Mouse (Mus musculus): ENCODE measurements around the gene Rapgef1.

Rapgef1 gene

DNA sequence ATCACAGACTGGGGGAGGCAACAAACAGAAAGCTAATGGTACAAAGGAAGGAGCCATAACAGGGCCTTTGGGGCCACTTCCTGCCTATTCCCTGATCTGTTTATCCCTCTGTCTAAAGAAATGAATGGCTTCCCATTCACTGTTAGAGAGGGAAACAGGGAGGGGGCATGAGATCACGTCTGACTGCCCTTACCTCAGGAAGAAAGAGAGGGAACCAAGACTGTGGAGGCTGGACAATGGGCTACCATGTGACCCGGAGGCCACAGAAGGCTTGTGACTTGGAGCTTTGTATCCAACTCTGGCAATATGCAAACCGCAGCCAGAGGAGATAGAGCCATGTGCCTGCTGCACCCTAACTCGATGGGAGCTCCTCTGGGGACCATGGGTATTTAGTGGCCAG lies 164.8 kb downstream of the Rapgef1 start:
- in situ Hi-C loops (cut with MboI; ENCODE audit: low sequenced_read_pairs) = no loop called here

DNA sequence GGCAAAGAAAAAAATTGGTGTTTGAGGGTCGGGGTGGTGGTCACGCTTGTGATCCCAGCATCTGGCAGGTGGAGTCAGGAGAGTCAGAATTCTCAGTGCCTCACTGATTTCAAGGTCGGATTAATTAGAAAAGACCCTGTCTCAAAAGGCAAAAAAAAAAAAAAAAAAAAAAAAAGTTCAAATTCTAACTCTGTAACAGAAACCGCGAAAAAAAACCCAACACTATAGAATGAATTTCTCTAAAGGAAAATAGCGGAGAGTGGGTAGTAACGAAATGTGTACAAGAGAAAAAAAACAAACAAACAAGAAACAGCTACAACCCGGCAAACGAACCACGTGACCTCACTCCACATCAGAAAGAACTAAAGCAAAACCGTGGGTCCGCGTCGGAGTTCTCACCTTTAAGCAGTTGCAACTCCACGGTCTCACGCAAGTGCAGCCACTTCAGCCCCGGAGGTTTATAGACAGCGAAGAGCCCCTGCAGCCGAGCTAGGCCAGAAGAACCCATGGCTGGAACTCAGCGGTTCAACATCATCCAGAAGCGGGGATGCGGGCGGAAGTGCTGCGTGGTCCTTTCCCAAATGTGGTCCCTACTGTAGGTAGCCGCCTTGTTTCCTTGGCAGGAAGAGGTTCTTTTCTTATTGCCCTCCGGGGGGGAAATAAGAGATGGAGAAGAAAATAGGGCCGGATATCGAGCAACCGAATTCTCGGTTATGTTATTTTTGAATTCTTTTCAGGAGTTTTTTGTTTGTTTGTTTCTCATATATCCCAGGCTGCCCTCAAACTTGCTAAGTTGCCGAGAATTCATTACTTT lies 167.8 kb downstream of the Rapgef1 start, which contains the start of gene Coq4:
TSS of gene Coq4 (plus strand) at position 390 of the 814 bp plus-strand sequence.
- in situ Hi-C loops (cut with MboI; ENCODE audit: low sequenced_read_pairs) = no loop called here

DNA sequence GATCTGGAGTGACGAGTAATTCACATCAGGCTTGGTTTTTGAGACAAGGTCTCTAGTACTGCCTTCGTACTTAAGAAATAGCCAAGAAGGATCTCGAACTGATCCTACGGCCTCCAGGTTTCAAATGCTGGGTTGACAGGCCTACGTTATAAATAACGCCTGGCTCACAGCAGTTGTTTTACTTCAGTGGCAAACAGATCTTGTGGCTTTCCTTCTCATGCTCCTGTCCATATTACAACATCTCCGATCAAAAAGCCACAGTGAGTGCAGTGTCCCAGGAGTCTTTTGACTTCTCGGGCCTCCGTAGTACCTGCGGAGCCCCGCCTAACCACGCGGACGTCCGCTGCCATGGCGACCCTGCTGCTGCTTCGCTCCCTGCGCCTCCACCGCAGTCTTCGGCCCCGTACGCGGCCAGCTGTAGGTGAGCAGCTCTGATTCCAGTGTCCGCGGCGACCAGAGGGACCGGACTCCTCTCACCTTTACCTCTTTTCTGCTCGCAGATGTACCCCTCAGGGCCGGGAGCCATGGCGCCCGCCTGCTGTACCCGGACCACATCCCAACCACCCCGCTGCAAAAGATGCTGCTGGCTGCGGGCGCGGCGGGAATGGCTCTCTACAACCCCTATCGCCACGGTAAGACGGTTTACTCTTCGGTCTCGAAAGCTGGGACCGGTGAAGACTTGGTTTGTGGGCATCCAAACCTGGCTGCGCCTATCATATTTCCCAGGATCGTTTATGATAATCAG lies 168.6 kb downstream of the Rapgef1 start, which contains the start of gene Trub2:
TSS of gene Trub2 (minus strand) at position 566 of the 745 bp plus-strand sequence.
- in situ Hi-C loops (cut with MboI; ENCODE audit: low sequenced_read_pairs) = no loop called here

All from CH12F3 (cell line).